Mouse (Mus musculus): ENCODE measurements around the gene Alox12.

Gene Alox12

GRCm38 (mm10) chr11:70193354-70194285 is 61.5 kb downstream of the Alox12 start:
- DNase-seq (ENCODE audit: low read depth, low spot score) = no peak

DNA sequence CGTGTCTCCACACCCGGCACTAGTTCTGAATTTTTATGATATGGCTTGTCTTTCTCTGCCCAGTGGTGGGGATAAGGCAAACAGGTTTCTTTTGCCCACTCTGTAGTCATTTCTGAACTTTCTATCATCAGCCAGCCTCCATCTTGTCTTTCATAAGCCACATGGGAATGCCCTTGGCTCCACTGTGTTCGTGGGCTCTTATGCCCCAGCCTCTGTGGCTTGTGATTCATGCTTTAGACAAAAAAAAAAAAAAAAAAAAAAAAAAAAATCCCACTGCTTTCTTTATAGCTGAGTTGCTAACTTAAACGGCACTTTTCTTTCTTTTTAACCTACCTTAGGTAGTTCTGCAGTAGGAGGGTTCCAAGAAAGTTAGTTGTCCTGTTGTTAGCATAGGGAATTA is 63.0 kb downstream of the Alox12 start:
- no peak for DNase-seq (ENCODE audit: low read depth, low spot score)
